Mouse (Mus musculus) kidney, adult 2 months (tissue): ENCODE data around the gene Nrarp.

Experiments used
- CTCF ChIP-seq: fragments of 200-500 bp; conservative IDR thresholded peaks from 2 replicates; pipeline ENCODE4 v1.5.1; 2011; ENCODE audit warnings: low read depth, mild to moderate bottlenecking, control low read depth, low read length, moderate library complexity, mixed read lengths; ENCODE audit not compliant: insufficient read depth, insufficient read length
- POLR2A ChIP-seq: fragments of 200-500 bp; IDR thresholded peaks from one replicate; pipeline ENCODE4 v1.6.1; 2011; ENCODE audit warnings: low read depth, low read length, control low read depth

DNA sequence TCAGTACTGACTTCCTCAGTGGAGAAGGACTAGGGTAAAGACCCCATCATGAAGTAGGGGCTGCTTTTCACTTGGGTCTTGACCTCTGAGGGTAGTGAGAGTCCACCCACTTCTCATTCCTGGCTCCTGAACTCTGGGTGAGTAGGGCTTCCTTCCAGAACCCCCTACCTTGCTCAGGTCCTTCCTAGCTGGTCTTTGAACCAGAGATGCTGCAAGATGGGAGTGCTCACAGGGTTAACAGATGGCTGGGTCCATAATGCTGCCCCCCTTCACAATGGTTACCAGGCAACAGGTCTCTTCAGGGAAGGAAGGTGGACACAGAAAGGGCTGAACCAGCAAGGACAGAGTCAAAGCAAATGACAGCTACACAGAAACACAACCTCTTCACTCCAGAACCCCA, 37.9 kb downstream of the Nrarp start, which contains the start of gene Fam166a:
- no peak for TF ChIP-seq CTCF
- TF ChIP-seq POLR2A, result no peak
